In the genomic region with DNA sequence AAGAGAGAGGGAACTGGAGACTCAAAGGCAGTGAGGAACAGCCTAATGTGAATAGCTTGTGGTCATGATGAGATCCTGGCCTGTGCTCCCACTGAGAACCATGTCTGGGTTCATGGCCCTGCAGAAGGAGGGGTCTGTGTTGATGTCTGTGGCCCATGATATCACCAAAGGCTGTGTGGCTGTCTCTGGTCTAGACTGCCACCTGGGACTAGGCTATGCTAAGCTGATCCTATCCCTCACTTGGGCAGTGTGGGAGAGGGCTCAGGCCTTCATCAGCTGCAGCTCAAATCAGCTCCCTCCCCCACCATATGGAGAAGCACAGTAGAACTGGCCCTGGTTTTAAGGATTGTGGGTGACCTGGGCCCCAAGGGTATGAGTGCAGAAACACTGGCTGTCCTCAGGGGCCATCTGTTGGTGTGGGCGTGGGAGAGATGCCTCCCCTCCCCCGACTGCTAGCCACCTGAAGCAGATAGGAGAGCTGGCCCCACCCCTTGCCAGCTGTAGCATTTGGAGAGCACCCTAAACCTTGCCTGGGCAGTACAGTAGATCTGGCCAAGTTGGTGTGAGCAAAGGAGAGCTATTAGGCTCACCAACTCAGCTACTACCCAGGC, we compare ENCODE assay signal across 14 mouse cellular contexts. TPM values are rescaled to one million over a fixed set of nuclear protein-coding genes. Genes with fewer than 3 reads are reported as not detected.
DNase-seq lines count a peak whose midpoint lies in the region; ATAC-seq lines count a peak whose summit lies in the region.
"Had no signal": no experiment of that assay in that cellular context is flagged by ENCODE, and none has a peak within 500 bp of the region (broad histone marks: within the 10 kb centered on the region; RNA-seq: fewer than 3 reads in every experiment).

No protein-coding gene starts in this region.

- no peak overlapping the region for H3K9ac ChIP-seq in midbrain, embryonic 13.5 days (replicated peaks)
- no peak overlapping the region for H3K9ac ChIP-seq in midbrain, embryonic 15.5 days
- peak overlapping the region; percentile 58 for H3K9ac ChIP-seq in liver, embryonic 16.5 days (ENCODE audit: low read depth, low read length)
- H3K9ac ChIP-seq: embryonic facial prominence, embryonic 13.5 days had no signal

- H3K36me3 ChIP-seq in midbrain, embryonic 13.5 days: no peaks in the 10 kb centered on the region
- H3K36me3 ChIP-seq in midbrain, embryonic 15.5 days (replicated peaks): no peaks in the 10 kb centered on the region
- H3K36me3 ChIP-seq in liver, embryonic 16.5 days (ENCODE audit: control insufficient read depth, insufficient read depth): no peaks in the 10 kb centered on the region
- peaks cover 6% of the 10 kb centered on the region for H3K36me3 ChIP-seq in splenic B cell, adult 2 months (ENCODE audit: control insufficient read depth, insufficient read depth, low read length, poor library complexity, severe bottlenecking)
- H3K36me3 ChIP-seq: embryonic facial prominence, embryonic 13.5 days had no signal

- H3K9me3 ChIP-seq in midbrain, embryonic 13.5 days: no peaks in the 10 kb centered on the region
- no peaks in the 10 kb centered on the region for H3K9me3 ChIP-seq in midbrain, embryonic 15.5 days
- no peaks in the 10 kb centered on the region for H3K9me3 ChIP-seq in liver, embryonic 16.5 days (replicated peaks; ENCODE audit: control insufficient read depth, low read length)
- H3K9me3 ChIP-seq: embryonic facial prominence, embryonic 13.5 days had no signal

- H3K27ac ChIP-seq in midbrain, embryonic 13.5 days: no peak overlapping the region
- H3K27ac ChIP-seq in midbrain, embryonic 15.5 days: no peak overlapping the region
- H3K27ac ChIP-seq in liver, embryonic 16.5 days (ENCODE audit: low read length): peak overlapping the region; percentile 95
- H3K27ac ChIP-seq: embryonic facial prominence, embryonic 13.5 days had no signal

- no peak overlapping the region for H3K4me3 ChIP-seq in midbrain, embryonic 13.5 days (replicated peaks)
- no peak overlapping the region for H3K4me3 ChIP-seq in midbrain, embryonic 15.5 days
- peak overlapping the region; percentile 7; the same call in 1 of the 2 replicates for H3K4me3 ChIP-seq in liver, embryonic 16.5 days (ENCODE audit: low read depth, low read length)
- H3K4me3 ChIP-seq: embryonic facial prominence, embryonic 13.5 days had no signal

- no peak overlapping the region for H3K4me2 ChIP-seq in midbrain, embryonic 13.5 days (replicated peaks)
- H3K4me2 ChIP-seq in midbrain, embryonic 15.5 days: no peak overlapping the region
- H3K4me2 ChIP-seq in liver, embryonic 16.5 days (ENCODE audit: low read depth, low read length): peak overlapping the region; percentile 62
- H3K4me2 ChIP-seq: embryonic facial prominence, embryonic 13.5 days had no signal

- H3K27me3 ChIP-seq in midbrain, embryonic 13.5 days: no peaks in the 10 kb centered on the region
- H3K27me3 ChIP-seq in midbrain, embryonic 15.5 days (replicated peaks): no peaks in the 10 kb centered on the region
- no peaks in the 10 kb centered on the region for H3K27me3 ChIP-seq in liver, embryonic 16.5 days (ENCODE audit: control insufficient read depth, insufficient read depth, low read depth, low read length)
- no peaks in the 10 kb centered on the region for H3K27me3 ChIP-seq in splenic B cell, adult 2 months (ENCODE audit: control insufficient read depth, insufficient read depth, low read length, poor library complexity, severe bottlenecking)
- H3K27me3 ChIP-seq: embryonic facial prominence, embryonic 13.5 days had no signal

- no peaks in the 10 kb centered on the region for H3K4me1 ChIP-seq in midbrain, embryonic 13.5 days (replicated peaks)
- H3K4me1 ChIP-seq in midbrain, embryonic 15.5 days: no peaks in the 10 kb centered on the region
- H3K4me1 ChIP-seq in liver, embryonic 16.5 days (ENCODE audit: control insufficient read depth, low read depth, low read length): peaks cover 59% of the 10 kb centered on the region
- H3K4me1 ChIP-seq: embryonic facial prominence, embryonic 13.5 days had no signal

- WGBS in midbrain, embryonic 13.5 days: 79% methylated on average over 2 of the region's 2 CpGs
- 81% methylated on average over 2 of the region's 2 CpGs for WGBS in midbrain, embryonic 15.5 days
- 11% methylated on average over 2 of the region's 2 CpGs for WGBS in liver, embryonic 16.5 days (ENCODE audit: insufficient replicate concordance)

- ATAC-seq in midbrain, embryonic 13.5 days: peak; percentile 70; the same call in 1 of the 2 replicates
- ATAC-seq in midbrain, embryonic 15.5 days (replicated peaks): no peak
- peak; percentile 82 for ATAC-seq in liver, embryonic 16.5 days (ENCODE audit: low read depth)

- peak; percentile 89 for DNase-seq in heart, adult 11 months
- DNase-seq in heart, postnatal 4 days: no peak
- peak; percentile 47 for DNase-seq in splenic B cell, adult 2 months (ENCODE audit: low read depth, low spot score)
- DNase-seq in kidney, postnatal 4 days: no peak
- no peak for DNase-seq in urinary bladder, postnatal 10 days (ENCODE audit: low spot score)
- DNase-seq: gastrocnemius, postnatal 14 days; lung, postnatal 10 days had no signal

RNA-seq across cellular contexts. Expression of a gene that starts 4.0 kb away (rescaled TPM):
- under 1 TPM; 0.34 to 0.69 TPM for total RNA-seq in heart, postnatal 4 days (2021)
- polyA plus RNA-seq in midbrain, embryonic 13.5 days (2015; fragmentation: Nextera tagmentation; extraction: Ambion mirVana): 0.30 and 0.41 TPM in 2 replicates
- polyA plus RNA-seq in midbrain, embryonic 15.5 days (2015; fragmentation: Nextera tagmentation; extraction: Ambion mirVana): 1.1 and 1.3 TPM in 2 replicates
- polyA plus RNA-seq in liver, embryonic 16.5 days (2015; fragmentation: Nextera tagmentation; extraction: Ambion mirVana): 2.7 and 3.2 TPM in 2 replicates
- polyA plus RNA-seq: C2C12 had no signal

RNA-seq across cellular contexts. Expression of a gene that starts 13.5 kb away (rescaled TPM):
- not detected for total RNA-seq in heart, postnatal 4 days (2021)
- polyA plus RNA-seq in midbrain, embryonic 13.5 days (2015; fragmentation: Nextera tagmentation; extraction: Ambion mirVana): not detected in 2 replicates
- not detected in 2 replicates for polyA plus RNA-seq in midbrain, embryonic 15.5 days (2015; fragmentation: Nextera tagmentation; extraction: Ambion mirVana)
- not detected in 2 replicates for polyA plus RNA-seq in liver, embryonic 16.5 days (2015; fragmentation: Nextera tagmentation; extraction: Ambion mirVana)
- total RNA-seq: gastrocnemius, postnatal 14 days had no signal
- polyA plus RNA-seq: C2C12; embryonic facial prominence, embryonic 13.5 days; neural tube, embryonic 11.5 days had no signal

RNA-seq across cellular contexts. Expression of a gene that starts 18.8 kb away (rescaled TPM):
- under 1 TPM; 0.55 to 0.99 TPM for total RNA-seq in heart, postnatal 4 days (2021)
- not detected in 2 replicates for polyA plus RNA-seq in midbrain, embryonic 13.5 days (2015; fragmentation: Nextera tagmentation; extraction: Ambion mirVana)
- polyA plus RNA-seq in midbrain, embryonic 15.5 days (2015; fragmentation: Nextera tagmentation; extraction: Ambion mirVana): 0.34 TPM in 1 of 2 replicates, not detected in the other
- polyA plus RNA-seq in liver, embryonic 16.5 days (2015; fragmentation: Nextera tagmentation; extraction: Ambion mirVana): 0.27 and 2.1 TPM in 2 replicates
- total RNA-seq: gastrocnemius, postnatal 14 days had no signal
- polyA plus RNA-seq: C2C12; embryonic facial prominence, embryonic 13.5 days had no signal

RNA-seq across cellular contexts. Expression of a gene that starts 34.3 kb away (rescaled TPM):
- not detected for total RNA-seq in heart, postnatal 4 days (2021)
- not detected in 2 replicates for polyA plus RNA-seq in midbrain, embryonic 13.5 days (2015; fragmentation: Nextera tagmentation; extraction: Ambion mirVana)
- not detected in 2 replicates for polyA plus RNA-seq in midbrain, embryonic 15.5 days (2015; fragmentation: Nextera tagmentation; extraction: Ambion mirVana)
- polyA plus RNA-seq in liver, embryonic 16.5 days (2015; fragmentation: Nextera tagmentation; extraction: Ambion mirVana): not detected in 2 replicates
- total RNA-seq: gastrocnemius, postnatal 14 days had no signal
- polyA plus RNA-seq: C2C12; embryonic facial prominence, embryonic 13.5 days; intestine, embryonic 14.5 days; neural tube, embryonic 11.5 days had no signal

RNA-seq across cellular contexts. Expression of a gene that starts 36.8 kb away (rescaled TPM):
- 1 to 10 TPM; 2.2 to 3.3 TPM for total RNA-seq in heart, postnatal 4 days (2021)
- 2.2 and 2.6 TPM in 2 replicates for polyA plus RNA-seq in midbrain, embryonic 13.5 days (2015; fragmentation: Nextera tagmentation; extraction: Ambion mirVana)
- polyA plus RNA-seq in midbrain, embryonic 15.5 days (2015; fragmentation: Nextera tagmentation; extraction: Ambion mirVana): 4.5 and 4.8 TPM in 2 replicates
- 6.7 and 8.4 TPM in 2 replicates for polyA plus RNA-seq in liver, embryonic 16.5 days (2015; fragmentation: Nextera tagmentation; extraction: Ambion mirVana)

Comparison
In these comparisons a context has a peak if more than half of its experiments do, and no peak if none do; other contexts are left out.
1. DNase-seq: peak in heart, adult 11 months (single experiment) and splenic B cell, adult 2 months (single experiment); none in heart, postnatal 4 days (single experiment), kidney, postnatal 4 days (0 of 2) and urinary bladder, postnatal 10 days (single experiment).